Mouse (Mus musculus): ENCODE results near the gene Trim31.

- TF ChIP-seq CTCF (IDR thresholded peaks at IDR 0.05; ENCODE audit: insufficient read depth, low read depth, low read length) (no peak), POLR2A (IDR thresholded peaks at IDR 0.05; ENCODE audit: insufficient read depth, low read depth, low read length) (no peak)
These were observed 10.3 kb downstream of the Trim31 start for GRCm38 (mm10) chr17:36908235-36908634.
